Mouse (Mus musculus) ES-E14 (cell line): ENCODE measurements around the gene Slc25a3. TPM values are rescaled to one million over a fixed set of nuclear protein-coding genes. Genes with fewer than 3 reads are reported as not detected.

Experiments
- DNase-seq: peaks from one replicate; pipeline ENCODE4 v3.0.0-alpha.2; 2013; ENCODE audit warnings: low read depth, low spot score
- H3K27ac ChIP-seq: 2 replicates; pipeline ENCODE4 v1.5.1; 2012; ENCODE audit warnings: low read depth, mild to moderate bottlenecking, low read length, moderate library complexity, mixed read lengths; ENCODE audit not compliant: poor library complexity, insufficient read depth, severe bottlenecking
- H3K36me3 ChIP-seq: 2 replicates; pipeline ENCODE4 v1.6.1; 2012; ENCODE audit warnings: mild to moderate bottlenecking, low read length, moderate library complexity, mixed read lengths; ENCODE audit not compliant: control insufficient read depth, poor library complexity, insufficient read depth, severe bottlenecking
- H3K4me1 ChIP-seq, 2 experiments: fragments of 150-350 bp in 1 of 2; sonication (generic) in 1 of 2; 2 replicates each; pipeline ENCODE4 v1.6.1; 2012; ENCODE audit warnings: low read length in 2 of 2, mild to moderate bottlenecking in 1 of 2, mixed read lengths in 1 of 2; ENCODE audit not compliant: control insufficient read depth in 2 of 2, insufficient read depth in 2 of 2, poor library complexity in 1 of 2
- H3K4me3 ChIP-seq, 2 experiments: fragments of 150-350 bp in 1 of 2; sonication (generic) in 1 of 2; 2 replicates each; pipeline ENCODE4 v1.5.1; 2012; ENCODE audit warnings: low read length in 2 of 2, low read depth in 1 of 2, mild to moderate bottlenecking in 1 of 2, mixed read lengths in 1 of 2; ENCODE audit not compliant: insufficient read depth in 1 of 2, poor library complexity in 1 of 2, severe bottlenecking in 1 of 2
- H3K9ac ChIP-seq: 2 replicates; pipeline ENCODE4 v1.6.1; 2012; ENCODE audit warnings: low read depth, mild to moderate bottlenecking, low read length, mixed read lengths; ENCODE audit not compliant: poor library complexity, insufficient read depth, severe bottlenecking
- H3K9me3 ChIP-seq: fragments of 150-350 bp; sonication (generic); 2 replicates; pipeline ENCODE4 v1.6.1; 2012; ENCODE audit warnings: low read depth, mild to moderate bottlenecking, low read length; ENCODE audit not compliant: control insufficient read depth, insufficient read depth
- CHD2 ChIP-seq: IDR thresholded peaks from 2 replicates; pipeline ENCODE4 v1.6.1; 2014; ENCODE audit warnings: mild to moderate bottlenecking, low read depth, low read length, inconsistent platforms
- HCFC1 ChIP-seq: IDR thresholded peaks from 2 replicates; pipeline ENCODE4 v1.6.1; 2012; ENCODE audit warnings: low read length, inconsistent platforms, borderline replicate concordance; ENCODE audit not compliant: insufficient read depth
- MAFK ChIP-seq: IDR thresholded peaks from 2 replicates; pipeline ENCODE4 v1.6.1; 2014; ENCODE audit warnings: mild to moderate bottlenecking, low read depth, low read length, inconsistent platforms; ENCODE audit not compliant: insufficient read depth
- ZC3H11A ChIP-seq: IDR thresholded peaks from 2 replicates; pipeline ENCODE4 v1.6.1; 2012; ENCODE audit warnings: low read depth, mild to moderate bottlenecking, inconsistent platforms, low read length, borderline replicate concordance
- ZNF384 ChIP-seq: IDR thresholded peaks from 2 replicates; pipeline ENCODE4 v1.6.1; 2012; ENCODE audit warnings: low read depth, low read length, inconsistent platforms
- in situ Hi-C, 2 experiments: fragments of 600-800 bp; cut with MboI; formaldehyde crosslinking; loops; one replicate each; pipeline ENCODE4 v1.15.1; 2025; ENCODE audit warnings: low sequenced_read_pairs in 2 of 2, inconsistent platforms in 1 of 2; ENCODE audit not compliant: unreplicated experiment in 2 of 2
- total RNA-seq: library from RNA; depleted of rRNA; stranded (reverse); fragments of 300-350 nt; gene quantifications from 2 replicates; pipeline ENCODE4 v1.2.3, GENCODE M21; 2012; rRNA removed

Slc25a3 gene
- 328 and 481 TPM in 2 replicates for total RNA-seq

DNA sequence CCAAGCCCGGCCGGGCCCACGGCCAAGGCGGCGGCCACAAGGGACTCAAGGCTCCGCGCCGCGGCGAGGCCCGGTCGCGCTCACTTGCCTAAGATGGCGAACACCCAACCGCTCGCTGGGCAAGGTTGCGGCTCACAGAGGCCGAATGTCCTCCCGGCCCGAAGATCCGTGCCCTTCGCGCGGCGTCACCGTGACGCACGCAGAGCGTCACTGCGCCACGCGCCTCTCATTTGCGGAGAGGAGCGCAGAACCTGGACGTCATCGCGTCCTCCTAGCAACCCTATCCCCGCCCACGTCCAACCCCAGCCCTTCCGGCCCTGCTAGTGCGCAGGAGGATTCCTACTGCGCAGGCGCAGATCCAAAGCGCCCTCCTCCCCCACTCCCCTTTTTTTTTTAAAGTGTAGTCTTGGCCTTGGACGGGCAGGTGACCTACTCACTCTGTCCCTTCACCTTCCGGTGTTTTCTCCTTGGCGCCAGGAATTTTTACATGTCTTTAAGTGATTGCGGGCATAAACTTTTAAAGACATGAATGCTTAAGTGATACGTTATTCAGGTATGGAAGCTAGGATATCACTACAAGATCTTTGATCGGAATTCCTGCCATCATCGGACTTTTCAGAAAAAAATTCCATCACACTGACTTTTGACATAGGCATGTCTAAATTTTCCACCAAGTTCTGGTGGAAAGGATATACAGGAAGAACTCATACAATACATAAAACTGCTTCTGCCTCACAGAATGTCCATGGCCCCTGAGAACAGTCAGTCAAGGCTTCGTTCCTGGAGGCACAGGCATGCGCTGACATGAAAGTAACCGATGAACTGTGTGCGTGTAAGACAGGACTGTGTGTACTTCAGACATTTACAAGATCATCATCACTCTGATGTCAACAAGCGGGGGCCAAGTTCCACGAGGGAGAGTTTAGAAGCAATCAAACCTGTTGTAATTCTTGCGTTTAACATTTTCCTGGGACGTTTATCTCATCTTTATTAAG, at the start of gene Slc25a3:
Gene Slc25a3, minus strand, starts transcription at position 232 of the 995 bp plus-strand sequence.
- peak within 1 kb of the TSS; percentile 91 for H3K9ac ChIP-seq
- H3K4me3 ChIP-seq, result peak within 1 kb of the TSS; percentile 76 to 90
- H3K27ac ChIP-seq, result peak within 1 kb of the TSS; percentile 77
- H3K9me3 ChIP-seq, result no peaks in the 10 kb centered on the region
- in situ Hi-C loops, result no loop called here
- H3K36me3 ChIP-seq, result peaks cover 17% of the 10 kb centered on the region
- DNase-seq, result peak; percentile 99
- TF ChIP-seq ZNF384 (peak; percentile 98), ZC3H11A (no peak), CHD2 (no peak), HCFC1 (peak; percentile 55; the same call in 1 of the 2 replicates), MAFK (0 out of 2 replicates have a peak, but pooled peaks have one; percentile 31)
- H3K4me1 ChIP-seq, result peaks cover 3 to 4% of the 10 kb centered on the region in 2 experiments; a peak in 3 of 4 replicates

DNA sequence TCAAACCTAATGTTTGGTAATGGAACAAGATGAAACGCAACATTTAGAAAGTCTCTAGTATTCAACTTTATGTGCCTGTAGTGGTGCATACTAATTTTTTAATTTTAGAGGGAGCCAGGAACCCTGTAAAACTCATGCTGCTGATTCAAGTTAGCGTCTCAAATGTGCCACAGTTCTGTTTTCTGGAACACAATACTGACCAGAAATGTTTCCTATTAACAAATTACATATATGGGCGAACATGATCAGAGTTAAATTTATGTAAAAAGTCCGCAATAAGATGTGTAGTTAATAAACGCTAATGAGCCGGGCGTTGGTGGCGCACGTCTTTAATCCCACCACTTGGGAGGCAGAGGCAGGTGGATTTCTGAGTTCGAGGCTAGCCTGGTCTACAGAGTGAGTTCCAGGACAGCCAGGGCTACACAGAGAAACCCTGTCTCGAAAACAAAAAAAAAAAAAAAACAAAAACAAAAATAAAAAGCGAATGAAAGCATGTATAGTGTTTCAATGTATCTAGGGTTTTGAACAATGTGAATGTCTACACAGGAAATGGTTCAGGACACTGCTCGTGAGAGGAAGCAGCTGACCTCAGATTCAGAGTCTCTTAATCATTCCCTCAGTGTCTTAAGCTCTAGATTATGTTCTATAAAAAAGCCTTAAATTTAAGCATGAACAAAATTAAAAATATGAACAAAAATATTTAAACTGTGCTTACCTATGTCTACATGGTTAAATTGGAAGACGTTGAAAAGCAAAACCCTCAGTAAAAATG, 48.7 kb upstream of the Slc25a3 start:
- H3K9me3 ChIP-seq, result no peaks in the 10 kb centered on the region
- peaks cover 1% of the 10 kb centered on the region; the same call in 1 of the 2 replicates for H3K36me3 ChIP-seq
- H3K4me1 ChIP-seq, result peaks cover 6 to 8% of the 10 kb centered on the region in 2 experiments; a peak in 2 of 4 replicates
- in situ Hi-C loops, result no loop called here
- no peak for DNase-seq
- no peak overlapping the region; the same call in 1 of the 2 replicates for H3K9ac ChIP-seq
- H3K27ac ChIP-seq, result no peak overlapping the region; the same call in 1 of the 2 replicates
- peak overlapping the region; percentile 72 to 94 for H3K4me3 ChIP-seq
- TF ChIP-seq CHD2, result no peak
- no peak for TF ChIP-seq HCFC1
- TF ChIP-seq ZNF384, result no peak
- no peak for TF ChIP-seq ZC3H11A
- TF ChIP-seq MAFK, result no peak

DNA sequence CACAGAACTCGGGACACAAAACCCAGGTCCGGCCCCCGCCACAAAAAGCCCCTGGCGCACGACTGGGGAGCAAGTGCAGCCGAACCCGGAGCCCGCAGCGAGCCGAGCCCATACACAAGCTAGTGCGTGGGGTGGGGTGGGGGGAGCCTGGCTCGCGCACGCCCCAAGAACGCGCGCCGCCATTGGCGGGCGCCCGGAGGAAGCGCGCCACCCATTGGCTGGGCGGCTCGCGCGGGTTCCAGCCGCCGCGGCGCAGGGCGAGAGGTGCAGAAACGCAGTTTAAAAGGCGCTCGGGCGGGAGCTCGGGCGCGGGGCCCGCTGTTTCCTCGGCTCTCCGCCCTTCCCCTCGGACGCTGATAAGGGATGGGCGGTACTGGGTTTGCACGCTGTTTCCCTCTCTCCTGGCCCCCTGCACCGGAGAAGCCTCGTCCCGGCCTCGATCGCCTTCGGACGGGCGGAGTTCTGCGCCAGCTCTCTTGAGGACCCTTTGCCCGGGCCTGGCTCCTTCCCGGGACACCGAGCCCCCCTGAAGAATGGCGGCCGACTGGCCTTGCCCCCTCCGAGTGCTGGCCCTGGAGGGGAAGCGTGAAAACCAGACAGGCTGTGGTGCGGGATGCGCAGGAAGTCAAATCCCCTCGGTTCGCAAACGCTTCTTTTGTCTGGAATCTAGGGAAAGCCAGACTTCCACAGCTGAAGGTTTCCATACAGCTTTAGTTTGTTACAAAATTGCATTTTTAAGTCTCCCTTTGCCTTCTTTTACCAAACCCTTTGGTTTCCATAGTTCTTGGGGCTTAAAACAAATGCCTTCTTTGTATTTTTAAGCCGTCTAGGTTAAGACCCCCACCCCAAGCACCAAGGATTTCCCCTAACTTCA, 47.8 kb upstream of the Slc25a3 start:
- DNase-seq, result peak; percentile 80
- no peaks in the 10 kb centered on the region for H3K9me3 ChIP-seq
- peak; percentile 91 for TF ChIP-seq CHD2
- TF ChIP-seq HCFC1, result peak; percentile 59; the same call in 1 of the 2 replicates
- TF ChIP-seq ZC3H11A, result no peak
- H3K27ac ChIP-seq, result peak overlapping the region; percentile 86
- peak overlapping the region; percentile 99 for H3K9ac ChIP-seq
- H3K4me3 ChIP-seq, result peak overlapping the region; percentile 85 to 94
- peaks cover 6 to 7% of the 10 kb centered on the region in 2 experiments; a peak in 2 of 4 replicates for H3K4me1 ChIP-seq
- peaks cover 1% of the 10 kb centered on the region; the same call in 1 of the 2 replicates for H3K36me3 ChIP-seq
- in situ Hi-C loops, result no loop called here
